Mouse (Mus musculus) granulocyte monocyte progenitor cell, adult 5-6 weeks (primary cell): ENCODE measurements around the gene Serping1. TPM values are rescaled to one million over a fixed set of nuclear protein-coding genes. Genes with fewer than 3 reads are reported as not detected.
"Not testable (repeated sequence)": the region's sequence is repeated elsewhere in the genome, so short reads cannot be mapped to it uniquely, and the experiment has no call there.

Experiments
- ATAC-seq: replicated peaks from 2 replicates; pipeline ENCODE4 v1.8.0; 2016; ENCODE audit warnings: mild to moderate bottlenecking, moderate TSS enrichment, inconsistent platforms; ENCODE audit not compliant: poor library complexity, severe bottlenecking
- total RNA-seq, 2 experiments: library from RNA; stranded (forward) in 1 of 2; stranded (reverse) in 1 of 2; fragments of 200-712, 200-1000 nt in 1 of 2; fragments of >200 nt in 1 of 2; fragmentation: Nextera tagmentation in 1 of 2; gene quantifications; 2 replicates each; pipeline ENCODE4 v1.2.3; 2014 to 2017

Gene Serping1
- total RNA-seq, 2 experiments from 2014 or later, result not detected

- no peak for ATAC-seq
These were observed 33.3 kb downstream of the Serping1 start for GRCm38 (mm10) chr2:84741841-84742450.

GRCm38 (mm10) chr2:84740608-84741333, 34.5 kb downstream of the Serping1 start:
- ATAC-seq, result peak; percentile 38

- ATAC-seq, result no peak
These were observed 36.9 kb downstream of the Serping1 start for GRCm38 (mm10) chr2:84738271-84738911.

- peak; percentile 15 for ATAC-seq
These were observed 37.8 kb downstream of the Serping1 start for GRCm38 (mm10) chr2:84737451-84737925.

GRCm38 (mm10) chr2:84736312-84737161, 38.7 kb downstream of the Serping1 start:
- ATAC-seq, result no peak

GRCm38 (mm10) chr2:84735346-84735920, 39.8 kb downstream of the Serping1 start:
- ATAC-seq, result no peak

GRCm38 (mm10) chr2:84734919-84735318, 40.3 kb downstream of the Serping1 start:
- ATAC-seq, result no peak

GRCm38 (mm10) chr2:84734351-84734864, 40.8 kb downstream of the Serping1 start:
- no peak for ATAC-seq

- peak; percentile 72 for ATAC-seq
These were observed 41.5 kb downstream of the Serping1 start, which contains the start of gene Ypel4 for GRCm38 (mm10) chr2:84733579-84734300. TSS of gene Ypel4 (plus strand) at chr2:84734058.

GRCm38 (mm10) chr2:84732394-84732793, 42.9 kb downstream of the Serping1 start:
- ATAC-seq, result no peak

GRCm38 (mm10) chr2:84731206-84731605, 44.0 kb downstream of the Serping1 start:
- no peak for ATAC-seq

GRCm38 (mm10) chr2:84728191-84728590, 47.1 kb downstream of the Serping1 start:
- ATAC-seq, result not testable (repeated sequence)

GRCm38 (mm10) chr2:84727172-84727858, 47.9 kb downstream of the Serping1 start, which contains the start of gene Clp1:
TSS of gene Clp1 (minus strand) at chr2:84727350.
- ATAC-seq, result peak; percentile 96

- ATAC-seq, result no peak
These were observed 48.5 kb downstream of the Serping1 start for GRCm38 (mm10) chr2:84726716-84727115.

- no peak for ATAC-seq
These were observed 49.5 kb downstream of the Serping1 start for GRCm38 (mm10) chr2:84725770-84726169.

- no peak for ATAC-seq
These were observed 51.4 kb downstream of the Serping1 start for GRCm38 (mm10) chr2:84723856-84724255.

GRCm38 (mm10) chr2:84721182-84721581, 54.1 kb downstream of the Serping1 start:
- ATAC-seq, result no peak

- no peak for ATAC-seq
These were observed 54.5 kb downstream of the Serping1 start for GRCm38 (mm10) chr2:84720718-84721117.
